In the genomic region with DNA sequence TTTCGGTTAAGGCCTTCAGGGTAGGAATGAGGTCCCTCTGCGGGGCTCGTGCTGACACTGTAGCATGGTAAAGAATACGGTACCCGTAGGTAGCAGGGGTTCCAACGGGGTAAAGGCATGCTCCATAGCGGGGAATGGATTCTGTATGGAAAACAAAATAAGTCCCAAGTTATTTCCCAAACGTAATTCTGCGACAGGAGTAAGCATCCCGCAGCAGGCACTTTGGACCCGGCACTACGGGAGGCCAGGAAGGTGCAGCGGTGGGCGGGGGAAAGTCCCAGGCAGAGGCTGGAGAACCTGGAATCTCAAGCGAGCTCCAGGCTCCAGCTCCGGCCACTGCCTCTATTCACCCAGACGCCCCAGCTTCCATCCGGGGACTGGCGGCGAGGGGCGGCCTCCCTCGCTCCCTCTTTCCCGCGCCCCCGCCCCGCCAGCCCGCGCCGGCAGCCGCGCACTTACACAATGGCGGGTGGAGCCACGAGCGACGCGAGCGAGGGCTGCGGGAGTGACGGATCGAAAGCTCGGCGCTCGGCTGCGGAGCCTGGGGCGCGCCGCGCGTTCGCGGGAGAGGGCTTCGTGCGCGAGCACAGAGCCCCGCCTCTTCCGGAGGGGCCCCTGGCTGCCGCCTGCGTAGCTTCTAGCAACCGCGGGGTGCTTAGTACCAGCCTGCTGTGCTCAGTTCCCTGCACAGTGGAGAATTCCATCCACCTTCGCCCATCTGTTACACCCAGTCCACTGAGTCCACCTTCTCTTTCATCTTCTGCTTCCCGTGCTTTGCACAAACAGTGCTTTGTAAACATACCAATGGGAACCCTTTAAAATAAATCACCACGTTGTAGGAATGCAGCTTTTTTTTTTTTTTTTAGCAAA, we compare ENCODE assay signal across 8 mouse cellular contexts. TPM values are rescaled to one million over a fixed set of nuclear protein-coding genes. Genes with fewer than 3 reads are reported as not detected.
DNase-seq lines count a peak whose midpoint lies in the region; ATAC-seq and TF ChIP-seq lines count a peak whose summit lies in the region.

A gene (minus strand): TSS at position 602 of the 870 bp plus-strand sequence.

- peak; percentile 38 for DNase-seq in Patski (ENCODE audit: low read depth, low spot score)
- DNase-seq in cerebellum, postnatal 14 days, result peak; percentile 96 to 97
- DNase-seq in frontal cortex, postnatal 14 days (ENCODE audit: low spot score in 2 of 2), result peak; percentile 84 to 87
- peak; percentile 85 to 89 for DNase-seq in layer of hippocampus, postnatal 25 days (ENCODE audit: extremely low spot score in 1 of 2, low spot score in 1 of 2)
- DNase-seq in lung, postnatal 25 days (ENCODE audit: low spot score), result peak; percentile 92
- peak; percentile 97 for DNase-seq in retina, embryonic 14.5 days (ENCODE audit: low spot score)
- peak; percentile 97 for DNase-seq in thymus, postnatal 4 days

- no peaks in the 10 kb centered on the region; the same call in 1 of the 2 replicates for H3K9me3 ChIP-seq in hindbrain, embryonic 13.5 days

- H3K27me3 ChIP-seq in Patski, result no peaks in the 10 kb centered on the region
- H3K27me3 ChIP-seq in hindbrain, embryonic 13.5 days, result no peaks in the 10 kb centered on the region

- peak within 1 kb of the TSS; percentile 56 for H3K4me3 ChIP-seq in hindbrain, embryonic 13.5 days

- no peak for TF ChIP-seq CTCF in Patski (IDR thresholded peaks at IDR 0.05)

- peaks cover 9% of the 10 kb centered on the region; the same call in 1 of the 2 replicates for H3K4me1 ChIP-seq in hindbrain, embryonic 13.5 days (replicated peaks)

- peak within 1 kb of the TSS; percentile 87 for H3K9ac ChIP-seq in hindbrain, embryonic 13.5 days

- under 1% methylated on average over 62 of the region's 63 CpGs for WGBS in hindbrain, embryonic 13.5 days

- CTCF ChIA-PET in Patski (lab: Charles Lee), result no interaction called here

- peak; percentile 98 for ATAC-seq in Patski
- ATAC-seq in hindbrain, embryonic 13.5 days (ENCODE audit: low FRiP score), result peak; percentile 99

- in situ Hi-C loops in Patski (cut with MboI; ENCODE audit: low pct_unique_long_range_greater_than_20kb), result no loop called here

- H3K27ac ChIP-seq in hindbrain, embryonic 13.5 days, result peak within 1 kb of the TSS; percentile 97

- peak within 1 kb of the TSS; percentile 64 for H3K4me2 ChIP-seq in hindbrain, embryonic 13.5 days

- POLR2A ChIA-PET in Patski (lab: Charles Lee), result interaction anchor here (0.6 to 0.8 kb wide), 4 partner anchors 10 to 1396 kb away, joined by 3 to 4 read pairs (median 4); no protein-coding TSS in a partner anchor

- no peaks in the 10 kb centered on the region for H3K36me3 ChIP-seq in hindbrain, embryonic 13.5 days

RNA-seq across cellular contexts. Expression of the gene that starts here (rescaled TPM):
- 6.4 TPM for polyA plus RNA-seq in Patski (2021)
- 5.3 and 5.9 TPM in 2 replicates for polyA plus RNA-seq in hindbrain, embryonic 13.5 days (2015; fragmentation: Nextera tagmentation; extraction: Ambion mirVana)
- total RNA-seq in layer of hippocampus, postnatal 25 days (2021), result 1 to 10 TPM; 2.1 to 3.2 TPM

Comparison
In these comparisons a context has a peak if more than half of its experiments do, and no peak if none do; other contexts are left out.
1. Peak in every context shown above with its lines: DNase-seq, ATAC-seq, H3K4me3 ChIP-seq and H3K27ac ChIP-seq.
2. DNase-seq: peak in every context shown above with its lines; median percentile 97 in retina, embryonic 14.5 days; 97 in thymus, postnatal 4 days; 96 in cerebellum, postnatal 14 days; 92 in lung, postnatal 25 days; 87 in layer of hippocampus, postnatal 25 days; 86 in frontal cortex, postnatal 14 days; 38 in Patski.